Mouse (Mus musculus): ENCODE measurements at regions not wholly inside any gene's neighbourhood (a gene's known extent, or its start where the extent isn't known, plus 50 kb on each side); places are given as distances from the start of the nearest gene placed in this dataset.

DNA sequence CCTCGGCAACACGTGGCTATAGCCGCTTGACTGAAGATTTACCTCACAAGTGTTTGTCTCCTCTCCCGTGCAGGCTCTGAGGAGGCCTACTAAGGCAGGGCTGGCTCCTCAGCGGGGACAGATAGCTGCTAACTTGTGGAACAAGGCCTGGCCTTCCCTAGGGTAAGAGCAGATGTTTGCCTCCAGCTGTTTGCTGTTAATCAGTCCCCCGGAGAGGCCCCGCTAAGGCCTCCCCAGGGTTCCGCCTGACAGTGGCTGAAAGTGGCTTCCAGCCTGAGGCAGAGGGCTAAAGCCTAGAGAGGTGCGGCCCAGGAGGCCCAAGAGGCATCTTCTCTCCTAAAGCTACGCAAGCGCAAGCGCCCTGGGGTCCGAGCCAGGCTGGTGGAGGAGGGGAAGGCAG, 52.1 kb upstream of the Dlx4 start:
- H3K9ac ChIP-seq: no peak overlapping the region
- H3K9me3 ChIP-seq (ENCODE audit: low read length): no peaks in the 10 kb centered on the region
- H3K4me2 ChIP-seq (ENCODE audit: low read depth): no peak overlapping the region
- peaks cover 12% of the 10 kb centered on the region for H3K27me3 ChIP-seq (ENCODE audit: insufficient read depth, low read length)
- TF ChIP-seq CTCF (IDR thresholded peaks at IDR 0.05; ENCODE audit: low read depth): no peak
- no peak for DNase-seq
- 37% methylated on average over 13 of the region's 13 CpGs for WGBS
- no peaks in the 10 kb centered on the region for H3K4me1 ChIP-seq (ENCODE audit: insufficient read depth)
- no peak overlapping the region for H3K4me3 ChIP-seq (ENCODE audit: low read depth, low read length)
- H3K27ac ChIP-seq (ENCODE audit: low read depth, low read length): no peak overlapping the region
- no peak for ATAC-seq
- no peaks in the 10 kb centered on the region for H3K36me3 ChIP-seq (ENCODE audit: insufficient read depth)

- TF ChIP-seq CTCF (IDR thresholded peaks at IDR 0.05; ENCODE audit: low read depth): no peak
- H3K4me1 ChIP-seq (ENCODE audit: insufficient read depth): no peaks in the 10 kb centered on the region
- no peak overlapping the region for H3K27ac ChIP-seq (ENCODE audit: low read depth, low read length)
- no peak for ATAC-seq
- H3K9ac ChIP-seq: no peak overlapping the region
- H3K36me3 ChIP-seq (ENCODE audit: insufficient read depth): no peaks in the 10 kb centered on the region
- H3K4me2 ChIP-seq (ENCODE audit: low read depth): no peak overlapping the region
- H3K4me3 ChIP-seq (ENCODE audit: low read depth, low read length): no peak overlapping the region
- no peak for DNase-seq
- no peaks in the 10 kb centered on the region for H3K9me3 ChIP-seq (ENCODE audit: low read length)
- 51% methylated on average over 3 of the region's 3 CpGs for WGBS
- H3K27me3 ChIP-seq (ENCODE audit: insufficient read depth, low read length): peaks cover 12% of the 10 kb centered on the region
Measured at GRCm38 (mm10) chr11:95200971-95201370, 54.9 kb upstream of the Dlx4 start.

DNA sequence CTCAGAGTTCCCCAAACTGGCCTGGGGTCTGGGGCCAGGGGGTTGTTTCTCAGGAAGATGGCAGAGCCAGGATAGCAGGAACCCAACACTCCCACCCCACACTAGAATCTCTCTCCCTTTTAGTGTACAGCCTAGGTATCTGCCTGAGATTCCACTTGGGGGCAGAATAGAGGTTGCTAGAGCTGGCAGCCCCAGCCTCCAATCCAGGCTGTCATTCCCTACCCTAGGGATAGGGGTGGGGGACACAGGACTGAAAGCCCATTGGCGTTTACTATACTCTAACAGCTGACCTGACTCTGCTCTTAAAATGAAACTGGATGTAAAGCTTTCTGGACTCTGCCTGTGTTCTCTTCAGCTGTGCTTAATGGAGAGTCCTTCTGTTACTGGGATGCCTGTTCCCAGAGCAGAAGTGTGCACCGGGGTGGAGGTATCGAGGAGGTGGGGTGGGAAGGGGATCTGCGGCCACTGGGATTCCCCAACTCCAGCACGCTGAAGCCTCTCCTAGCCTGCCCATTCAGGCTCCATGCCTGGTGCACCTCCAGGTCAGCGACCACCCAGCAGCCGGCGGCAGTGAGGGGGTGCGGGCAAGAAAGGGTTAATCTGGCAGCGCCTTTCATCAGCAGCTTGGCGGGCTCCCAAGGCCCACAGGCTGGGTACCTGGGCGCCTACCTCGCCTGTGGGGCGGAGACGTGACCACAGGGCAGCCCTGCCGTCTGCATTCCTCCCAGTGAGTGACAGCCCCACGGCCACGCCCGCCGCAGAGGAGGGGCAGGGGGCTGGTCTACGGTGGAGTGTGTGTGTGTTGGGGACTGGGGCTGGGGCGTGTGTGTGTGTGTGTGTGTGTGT, 50.9 kb upstream of the Tac4 start:
- H3K27me3 ChIP-seq (ENCODE audit: insufficient read depth, low read length): no peaks in the 10 kb centered on the region
- peak; percentile 37; the same call in 1 of the 2 replicates for TF ChIP-seq CTCF (IDR thresholded peaks at IDR 0.05; ENCODE audit: low read depth)
- H3K9me3 ChIP-seq (ENCODE audit: low read length): no peaks in the 10 kb centered on the region
- H3K4me2 ChIP-seq (ENCODE audit: low read depth): peak overlapping the region; percentile 42
- 3% methylated on average over 22 of the region's 22 CpGs for WGBS
- H3K4me1 ChIP-seq (ENCODE audit: insufficient read depth): no peaks in the 10 kb centered on the region
- DNase-seq (no peak), ATAC-seq (peak; percentile 66)
- H3K9ac ChIP-seq: 0 out of 2 replicates have a peak overlapping the region, but pooled peaks have one; percentile 10
- H3K4me3 ChIP-seq (ENCODE audit: low read depth, low read length): 0 out of 2 replicates have a peak overlapping the region, but pooled peaks have one; percentile 16
- no peak overlapping the region for H3K27ac ChIP-seq (ENCODE audit: low read depth, low read length)
- H3K36me3 ChIP-seq (ENCODE audit: insufficient read depth): no peaks in the 10 kb centered on the region

DNA sequence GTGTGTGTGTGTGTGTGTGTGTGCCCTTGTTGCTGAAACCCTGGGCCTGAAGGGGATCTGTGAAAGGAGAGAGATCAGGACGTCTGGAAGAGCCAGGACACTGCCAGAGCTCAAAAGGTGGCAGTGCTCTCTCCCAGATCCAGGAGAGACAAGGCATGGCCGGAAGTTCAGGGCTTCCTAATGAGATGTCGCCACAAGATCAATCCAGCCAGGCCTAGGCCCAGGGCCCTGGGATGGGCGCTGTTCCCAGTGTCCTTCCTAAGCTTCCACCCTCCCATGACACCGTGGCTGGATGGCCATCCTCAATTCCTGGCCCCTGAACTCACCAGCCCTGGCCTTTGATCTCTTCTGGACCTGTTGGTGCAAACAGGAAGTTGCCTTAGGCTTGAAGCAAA, 50.3 kb upstream of the Tac4 start:
- no peaks in the 10 kb centered on the region for H3K9me3 ChIP-seq (ENCODE audit: low read length)
- WGBS: 31% methylated on average over 5 of the region's 5 CpGs
- peak overlapping the region; percentile 42; the same call in 1 of the 2 replicates for H3K4me2 ChIP-seq (ENCODE audit: low read depth)
- no peaks in the 10 kb centered on the region for H3K27me3 ChIP-seq (ENCODE audit: insufficient read depth, low read length)
- TF ChIP-seq CTCF (IDR thresholded peaks at IDR 0.05; ENCODE audit: low read depth): no peak
- H3K27ac ChIP-seq (ENCODE audit: low read depth, low read length): no peak overlapping the region
- DNase-seq (no peak), ATAC-seq (no peak)
- no peaks in the 10 kb centered on the region for H3K4me1 ChIP-seq (ENCODE audit: insufficient read depth)
- H3K36me3 ChIP-seq (ENCODE audit: insufficient read depth): no peaks in the 10 kb centered on the region
- no peak overlapping the region for H3K4me3 ChIP-seq (ENCODE audit: low read depth, low read length)
- H3K9ac ChIP-seq: no peak overlapping the region

Data from forebrain, postnatal 0 days (tissue).